Mouse (Mus musculus) megakaryocyte, embryonic 14.5 days (primary cell): Measurements from ENCODE around the gene Prorsd1.

ENCODE experiments used
- FLI1 ChIP-seq: IDR thresholded peaks from 2 replicates; pipeline ENCODE4 v1.6.1; 2012; ENCODE audit warnings: low read length, inconsistent platforms, mixed read lengths
- GATA1 ChIP-seq: IDR thresholded peaks from 3 replicates; pipeline ENCODE4 v1.6.1; 2012; ENCODE audit warnings: mixed read lengths, low read length, inconsistent platforms, borderline replicate concordance

DNA sequence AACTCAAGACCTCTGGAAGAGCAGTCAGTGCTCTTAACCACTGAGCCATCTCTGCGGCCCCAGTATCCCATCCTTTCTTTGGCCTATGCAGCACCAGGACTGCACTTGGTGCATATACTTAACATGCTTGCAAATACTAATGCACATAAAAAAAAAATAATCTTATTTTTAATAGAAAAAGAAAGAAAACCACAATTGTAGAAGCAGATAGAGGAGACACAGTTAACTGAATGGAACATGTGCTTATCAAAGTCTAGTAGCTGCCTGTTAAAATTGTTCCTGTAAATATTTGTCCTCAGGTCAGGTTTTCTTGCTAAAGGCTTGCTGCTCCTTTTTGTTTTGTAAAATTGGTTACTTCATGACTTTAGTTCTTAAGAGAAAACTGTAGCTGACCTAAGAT is 23.4 kb upstream of the Prorsd1 start:
- TF ChIP-seq GATA1 (no peak), FLI1 (no peak)
